Mouse (Mus musculus) left cerebral cortex, adult 8-10 months (tissue): ENCODE measurements around the gene Arhgef28. TPM values are rescaled to one million over a fixed set of nuclear protein-coding genes. Genes with fewer than 3 reads are reported as not detected.

Experiments used
- total RNA-seq, 4 experiments: library from RNA; stranded (reverse); gene quantifications; 2 replicates each; pipeline ENCODE4 v1.2.4; 2022

Gene Arhgef28
- total RNA-seq, 4 experiments from 2014 or later: 29.5 to 41.9 (median 34.7) TPM

Other genes with a start within 250 kb of the Arhgef28 start
- 10 to 100 TPM; 22.1 to 25.2 (median 24.3) TPM for gene Utp15, start 56.6 kb upstream of the Arhgef28 start, total RNA-seq
- gene Ankra2, start 56.6 kb upstream of the Arhgef28 start, total RNA-seq: 10 to 100 TPM; 43.8 to 48.6 (median 47.9) TPM
- gene Gm21976, start 73.4 kb upstream of the Arhgef28 start, total RNA-seq: not detected
- gene Btf3, start 110.6 kb upstream of the Arhgef28 start, total RNA-seq: 100 to 1,000 TPM; 167 to 188 (median 185) TPM
- gene Foxd1, start 147.8 kb upstream of the Arhgef28 start, total RNA-seq: 1 to 10 TPM; 1.3 to 1.6 (median 1.5) TPM